Mouse (Mus musculus): ENCODE results near the gene Pcsk5. TPM values are rescaled to one million over a fixed set of nuclear protein-coding genes. Genes with fewer than 3 reads are reported as not detected.

Gene Pcsk5
- total RNA-seq (2015) (not detected in 2 replicates), total RNA-seq (2017) (not detected in 2 replicates)

DNA sequence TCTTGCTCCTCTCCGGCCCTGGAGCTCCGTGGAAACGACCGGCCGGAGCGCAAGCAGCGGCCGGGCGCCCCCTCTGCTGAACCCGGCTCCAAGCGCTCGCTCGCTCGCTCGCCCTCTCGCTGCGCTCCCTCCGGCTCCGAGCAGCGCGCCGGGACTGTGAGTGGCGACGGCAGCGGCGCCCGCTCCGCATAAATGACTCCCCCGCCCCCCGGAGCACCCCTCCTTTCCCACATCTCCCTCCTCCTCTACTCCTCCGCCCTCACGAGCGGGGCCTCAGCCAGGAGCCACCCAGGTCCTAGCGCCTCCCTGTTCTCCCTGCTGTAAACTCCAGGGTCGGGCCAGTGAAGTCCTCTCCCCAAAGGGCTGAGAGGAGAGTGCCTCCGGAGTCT is at the start of gene Pcsk5:
TSS of gene Pcsk5 (minus strand) at position 162 of the 389 bp plus-strand sequence.
- ATAC-seq (ENCODE audit: poor library complexity, severe bottlenecking): no peak

DNA sequence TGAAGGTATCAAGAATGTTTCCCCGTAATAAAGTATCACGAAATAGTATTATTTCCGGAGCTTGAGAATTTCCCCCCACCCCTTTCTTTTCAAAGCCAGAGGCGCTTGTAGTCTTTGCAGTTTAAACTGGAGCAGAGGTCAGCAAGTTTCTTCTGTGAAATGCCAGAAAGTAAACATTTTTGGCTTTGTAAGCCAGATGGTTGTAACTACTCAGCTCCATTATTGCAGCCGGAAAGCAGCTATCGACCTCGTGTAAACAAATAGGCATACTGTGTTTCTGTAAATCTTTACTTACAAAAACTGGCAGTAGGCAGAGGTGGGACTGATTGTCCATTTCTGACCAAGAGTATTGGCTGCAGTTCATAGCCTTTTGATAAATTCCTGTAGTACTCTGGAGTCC is 38.4 kb upstream of the Pcsk5 start:
- ATAC-seq (ENCODE audit: poor library complexity, severe bottlenecking): no peak

DNA sequence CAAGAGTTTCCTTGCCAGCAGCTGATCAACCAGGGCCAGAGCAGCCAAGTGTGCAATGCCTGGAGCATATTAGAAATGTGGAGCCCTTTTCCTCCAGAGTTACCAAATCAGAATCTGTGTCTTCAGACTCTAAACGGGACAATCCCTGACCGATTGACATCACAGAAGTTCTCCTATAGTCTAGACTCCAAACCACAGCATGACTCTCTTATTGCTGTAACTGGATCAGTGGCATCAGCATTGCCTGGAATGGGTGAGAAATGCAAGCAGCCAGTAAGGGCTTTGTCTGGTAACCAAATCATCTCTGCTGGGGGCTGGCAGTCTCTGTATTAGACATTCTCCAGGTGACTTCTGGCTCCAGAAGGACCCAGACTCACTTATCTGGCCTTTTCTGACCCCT is 37.0 kb upstream of the Pcsk5 start:
- ATAC-seq (ENCODE audit: poor library complexity, severe bottlenecking): no peak

DNA sequence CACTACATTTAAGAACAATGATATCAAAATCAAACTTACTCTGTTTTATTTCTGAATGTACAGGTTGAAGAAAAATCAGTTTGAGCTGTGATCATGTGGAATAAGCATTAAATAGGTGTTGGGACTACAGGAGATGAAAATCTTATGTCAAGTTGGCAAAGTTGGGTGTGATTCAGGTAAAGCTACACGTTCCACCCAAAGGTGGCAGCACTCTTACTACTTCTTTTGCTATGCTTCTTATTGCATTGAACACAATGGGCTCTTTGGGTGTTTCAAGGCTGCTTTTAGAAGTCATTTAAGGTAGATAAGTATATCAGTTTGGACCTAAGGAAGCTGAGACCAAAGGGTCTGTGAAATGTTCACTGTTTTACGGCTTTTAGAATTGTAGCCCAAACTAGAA is 36.3 kb upstream of the Pcsk5 start:
- ATAC-seq (ENCODE audit: poor library complexity, severe bottlenecking): no peak

DNA sequence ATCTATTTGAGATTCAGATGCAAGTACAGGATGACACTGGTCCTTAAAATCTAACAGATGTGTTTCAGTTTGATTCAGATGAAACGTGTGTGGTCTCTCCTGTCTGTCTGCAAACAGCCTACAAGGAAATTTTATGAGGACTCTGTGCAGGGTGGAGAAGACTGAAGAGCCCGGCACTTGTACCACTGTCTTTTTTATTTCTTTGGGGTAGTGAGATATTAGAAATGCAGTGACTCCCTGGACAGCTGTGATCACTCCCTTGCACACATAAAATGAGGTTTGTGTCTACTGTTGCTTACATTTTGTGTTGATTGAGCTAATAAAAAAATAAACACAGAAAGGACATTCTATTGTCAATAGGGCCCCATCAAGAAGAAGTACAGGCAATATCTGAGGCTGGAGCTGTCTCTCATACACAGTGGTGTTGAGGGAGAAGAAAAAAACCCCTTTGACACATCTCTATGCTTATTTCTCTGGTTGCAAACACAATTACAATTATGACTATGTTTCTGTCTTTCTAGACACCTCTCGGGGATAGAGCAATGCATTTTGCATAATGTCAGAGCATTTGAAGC is 29.0 kb upstream of the Pcsk5 start:
- no peak for ATAC-seq (ENCODE audit: poor library complexity, severe bottlenecking)

DNA sequence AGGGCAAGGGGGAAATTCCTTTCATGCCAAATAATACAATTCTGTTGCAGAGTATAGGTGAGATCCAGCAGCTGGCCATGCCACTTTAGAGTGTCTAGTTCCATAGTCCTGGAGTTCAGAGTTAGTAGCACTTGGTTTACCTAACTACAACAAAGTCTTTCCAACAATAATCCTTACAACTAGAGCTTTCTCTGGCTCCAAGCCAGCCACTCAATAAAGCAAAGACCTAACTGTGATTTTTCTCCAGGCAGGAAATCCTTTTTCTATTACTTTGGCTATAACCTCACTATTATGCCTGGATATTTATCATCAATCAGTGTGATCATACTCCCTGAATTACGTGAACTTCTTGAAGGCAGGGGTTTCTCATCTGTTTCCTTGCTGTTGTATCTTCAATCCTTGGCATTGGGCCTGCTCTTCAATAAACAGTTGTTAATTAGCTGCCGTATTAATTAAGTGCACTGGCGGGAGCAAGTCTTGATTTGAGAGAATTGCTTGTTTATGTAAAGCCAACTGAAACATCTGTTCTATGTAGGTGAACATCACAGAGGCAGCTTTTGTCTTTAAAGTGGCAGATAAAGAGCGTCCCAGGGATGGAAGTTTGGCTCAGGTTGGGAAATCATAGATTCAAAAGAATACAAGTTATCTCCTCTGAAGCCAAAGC is 23.1 kb upstream of the Pcsk5 start:
- no peak for ATAC-seq (ENCODE audit: poor library complexity, severe bottlenecking)

DNA sequence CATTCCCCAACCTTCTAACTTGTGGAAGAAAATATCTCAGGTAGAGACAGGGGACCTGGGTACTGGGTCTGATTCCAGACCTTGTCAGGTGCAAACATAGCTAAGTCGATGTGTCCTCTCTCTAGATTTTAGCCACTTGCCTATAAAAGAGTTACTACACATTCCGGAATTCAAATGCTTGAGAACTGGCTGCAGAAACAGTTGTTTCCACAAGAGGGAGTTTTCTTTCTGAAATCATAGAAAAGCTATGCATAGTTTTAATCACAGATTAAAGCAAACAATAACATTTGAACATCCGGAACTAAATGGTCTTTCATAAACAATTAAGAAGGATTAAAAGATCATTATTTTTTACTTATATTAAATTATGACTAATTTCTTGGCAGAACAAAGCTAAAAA is 19.3 kb upstream of the Pcsk5 start:
- ATAC-seq (ENCODE audit: poor library complexity, severe bottlenecking): no peak

DNA sequence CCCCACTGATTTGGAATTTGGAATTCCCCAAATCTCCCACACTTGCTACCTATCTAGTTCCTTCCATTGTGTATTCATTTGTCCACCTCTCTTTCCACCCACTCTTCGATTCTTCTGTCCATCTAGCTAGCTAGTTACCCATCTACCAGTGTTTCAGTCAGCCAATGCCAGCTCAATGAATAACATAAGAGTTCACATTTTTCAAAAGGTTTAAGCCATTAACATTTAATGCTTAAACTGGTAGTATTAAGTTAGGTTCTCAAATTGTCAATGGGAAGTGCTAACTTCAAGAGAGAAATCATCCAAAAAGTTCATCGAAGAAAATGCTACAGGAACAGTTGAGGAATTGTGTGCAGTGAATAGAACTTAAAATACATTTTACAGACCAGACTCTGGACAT is 11.0 kb upstream of the Pcsk5 start:
- ATAC-seq (ENCODE audit: poor library complexity, severe bottlenecking): no peak

DNA sequence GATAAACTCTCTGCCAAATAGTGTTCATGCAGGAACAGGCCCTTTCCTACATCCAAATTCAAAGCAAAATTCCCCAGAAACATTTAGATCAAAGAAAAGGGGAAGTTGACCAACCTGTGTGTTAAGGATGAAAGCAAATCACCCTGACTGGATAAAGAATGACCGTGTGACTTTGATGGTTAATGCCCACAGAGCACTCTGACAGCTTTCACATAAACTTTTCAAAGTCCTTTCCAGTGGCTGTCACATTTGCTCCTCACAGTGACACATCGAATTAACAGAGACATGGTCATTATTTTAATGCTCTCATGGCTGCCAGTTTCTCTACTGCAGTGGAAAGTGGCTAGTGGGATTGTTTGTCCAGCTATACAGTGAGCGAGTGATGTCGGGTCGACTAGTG is 8.5 kb upstream of the Pcsk5 start:
- no peak for ATAC-seq (ENCODE audit: poor library complexity, severe bottlenecking)

DNA sequence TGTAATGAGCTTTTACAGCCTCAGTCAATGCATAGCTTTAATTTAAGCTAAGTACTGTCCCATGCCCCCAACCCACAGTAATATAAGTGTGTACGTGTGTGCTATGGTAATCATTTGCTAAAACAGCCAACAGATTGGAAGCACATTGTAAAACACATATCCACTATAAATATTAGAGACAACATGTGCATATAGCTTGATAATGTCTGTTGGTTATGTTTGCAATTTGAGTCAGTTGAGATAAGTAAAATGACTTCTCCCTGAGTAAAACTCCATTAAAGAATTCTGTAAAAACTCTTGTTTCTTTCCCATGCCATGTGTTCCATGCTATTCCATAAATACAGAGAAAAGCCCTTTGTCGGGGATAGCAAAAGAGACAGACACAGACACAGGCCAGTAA is 4.2 kb upstream of the Pcsk5 start:
- ATAC-seq (ENCODE audit: poor library complexity, severe bottlenecking): no peak

DNA sequence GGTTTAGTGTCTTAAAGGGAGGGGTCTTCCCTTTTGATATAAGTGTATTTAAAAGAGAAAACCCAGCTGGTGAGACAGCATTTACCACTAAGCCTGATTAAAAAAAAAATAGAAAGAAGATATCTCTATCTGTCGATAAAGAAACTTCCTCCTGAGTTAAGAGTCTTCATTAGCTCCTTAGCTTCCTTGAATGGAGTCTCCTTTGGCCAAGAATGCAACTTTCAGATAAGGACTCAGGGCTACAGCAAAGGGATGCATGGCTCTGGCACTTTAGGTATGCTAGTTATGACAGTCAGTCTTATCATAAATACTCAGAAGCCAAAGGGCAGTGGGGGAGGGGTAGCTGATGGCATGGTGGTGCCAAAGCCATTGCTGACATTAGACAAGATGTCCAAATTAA is 2.4 kb upstream of the Pcsk5 start:
- no peak for ATAC-seq (ENCODE audit: poor library complexity, severe bottlenecking)

DNA sequence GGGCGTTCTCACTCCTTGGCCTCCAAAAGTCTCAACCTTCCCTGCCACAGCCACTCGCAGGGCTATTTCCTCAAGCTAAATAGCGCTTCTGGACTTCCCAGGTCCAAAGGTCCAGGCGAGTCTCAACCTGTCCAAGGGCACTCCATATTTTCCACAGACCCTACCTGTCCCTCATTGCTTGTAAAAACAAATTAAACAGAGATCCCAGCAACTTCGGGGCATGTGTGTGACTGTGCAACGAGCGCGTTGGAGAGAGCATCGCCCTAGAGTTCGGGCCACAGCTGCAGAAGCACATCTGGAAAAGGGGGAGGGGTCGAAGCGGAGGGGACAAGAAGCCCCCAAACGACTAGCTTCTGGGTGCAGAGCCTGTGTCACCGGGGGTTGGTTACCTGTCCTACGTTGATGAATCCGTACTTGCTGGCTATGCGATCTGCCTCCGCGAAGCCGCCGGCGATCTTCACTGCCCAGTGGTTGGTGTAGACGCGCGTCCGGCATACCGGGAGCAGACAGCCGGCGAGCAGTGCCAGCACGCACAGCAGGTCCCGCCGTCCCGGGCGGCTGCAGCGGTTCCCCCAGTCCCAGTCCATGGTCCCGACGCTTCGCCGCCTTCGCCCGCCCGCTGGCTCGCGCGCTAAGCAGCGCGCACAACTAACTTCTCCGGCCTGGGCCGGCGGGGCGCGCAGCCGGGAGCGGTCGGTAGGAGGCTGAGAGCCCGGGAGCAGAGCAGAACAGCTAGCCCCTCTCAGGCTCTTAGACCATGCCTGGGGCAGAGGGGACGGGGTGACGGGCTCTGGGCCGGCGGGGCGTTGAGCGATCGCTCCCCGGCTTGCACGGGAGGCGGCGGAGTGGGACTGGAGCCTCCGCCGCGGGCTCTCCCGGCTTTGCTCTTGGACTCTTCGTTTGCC is 614 bp downstream of the Pcsk5 start:
- ATAC-seq (ENCODE audit: poor library complexity, severe bottlenecking): no peak

DNA sequence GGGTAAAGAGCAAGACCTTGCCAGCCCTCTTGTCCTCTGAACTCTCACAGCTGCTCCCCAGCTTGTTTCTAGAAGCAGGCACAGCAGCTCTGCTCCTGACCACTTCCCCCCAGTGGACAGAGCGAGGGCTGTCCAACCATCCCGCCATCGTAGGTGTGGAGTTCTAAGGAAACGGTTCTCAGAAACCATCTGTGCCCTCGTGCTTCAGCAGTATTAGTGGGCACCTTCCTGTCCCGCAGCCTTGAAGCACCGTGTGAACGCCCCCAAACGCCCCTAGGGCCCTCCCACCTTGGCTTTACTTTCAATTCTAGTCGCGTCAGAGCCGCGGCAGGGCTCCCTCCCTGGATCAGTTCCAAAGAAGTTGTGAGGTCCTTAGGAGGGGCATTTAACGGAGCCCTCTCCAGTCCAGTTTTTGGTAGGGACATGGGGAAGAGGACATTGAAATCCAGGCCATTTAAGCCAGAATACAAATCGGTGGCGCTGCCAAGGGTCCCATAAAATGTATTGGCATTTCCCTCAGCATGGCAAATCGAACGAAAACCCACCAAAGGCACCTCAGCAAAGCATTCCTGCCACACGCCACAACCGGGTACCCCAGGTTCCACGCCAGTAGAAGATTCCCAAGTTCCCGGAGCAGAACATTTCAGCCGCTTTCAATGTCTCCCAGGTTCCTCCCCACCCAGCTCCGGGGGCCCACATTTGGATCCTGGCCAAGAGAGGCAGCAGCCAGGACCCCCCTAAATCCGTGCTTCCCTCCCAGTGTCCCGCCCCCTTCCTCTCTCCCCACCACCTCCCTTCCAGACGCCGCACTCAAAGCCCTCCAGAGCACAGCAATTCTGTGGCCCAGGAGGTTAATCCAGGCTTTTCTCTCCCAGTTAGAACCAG is 1.5 kb downstream of the Pcsk5 start:
- ATAC-seq (ENCODE audit: poor library complexity, severe bottlenecking): no peak

DNA sequence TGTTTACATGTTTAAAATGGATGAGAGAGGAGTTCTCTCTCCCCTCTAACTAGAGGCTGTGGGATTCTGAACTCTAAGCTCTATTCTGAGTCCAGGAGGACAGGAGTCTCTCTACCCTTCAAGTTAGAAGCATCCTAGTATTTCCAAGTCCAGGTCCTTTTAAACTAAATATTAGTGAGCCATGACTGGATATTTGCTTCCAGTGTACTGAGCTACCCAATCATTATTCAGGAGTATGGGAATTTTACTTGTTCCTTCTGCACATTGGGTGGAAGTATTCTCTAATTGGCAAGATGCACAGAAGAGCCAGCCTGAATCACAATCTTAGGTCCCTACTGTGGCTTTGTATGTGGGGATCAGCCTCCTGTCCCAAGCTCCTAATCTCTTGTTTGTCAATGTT is 2.5 kb downstream of the Pcsk5 start:
- ATAC-seq (ENCODE audit: poor library complexity, severe bottlenecking): no peak

DNA sequence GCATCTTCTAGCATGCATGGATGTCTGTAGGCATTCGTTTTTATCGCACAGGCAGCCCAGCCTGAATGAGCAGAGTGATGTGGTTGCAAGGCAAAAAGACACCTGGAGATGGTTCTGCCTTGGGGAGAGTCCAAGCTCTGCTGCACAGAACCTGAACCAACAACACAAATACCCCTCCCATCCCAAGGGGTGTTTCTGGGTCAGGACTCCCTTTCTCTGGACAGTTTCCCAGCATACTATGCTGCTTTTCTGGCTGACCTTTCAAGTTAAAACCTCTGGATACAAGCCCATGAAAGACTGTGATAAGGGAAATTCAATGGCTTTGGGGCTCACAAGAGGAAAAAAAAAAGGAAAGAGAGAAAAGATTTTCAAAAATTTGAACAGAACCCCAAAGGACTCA is 6.1 kb downstream of the Pcsk5 start:
- ATAC-seq (ENCODE audit: poor library complexity, severe bottlenecking): no peak

DNA sequence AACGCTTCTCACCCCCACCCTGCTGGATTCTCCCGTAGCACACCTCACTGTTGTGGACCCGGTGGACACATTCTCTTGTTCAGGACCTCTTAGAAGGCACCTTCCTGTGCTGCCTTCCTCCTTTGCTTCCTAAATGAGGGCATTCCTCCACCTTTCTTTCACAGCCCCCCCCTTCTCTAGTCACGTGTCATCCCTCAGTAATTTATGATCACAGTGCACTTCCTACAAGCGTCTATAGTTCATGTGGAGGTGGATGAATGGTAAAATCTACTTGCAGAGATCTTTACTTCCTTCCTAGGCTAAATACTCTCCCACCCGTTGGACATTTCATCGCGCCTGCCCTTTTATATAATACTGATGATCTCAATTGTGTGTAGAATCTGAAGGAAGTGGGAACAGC is 9.0 kb downstream of the Pcsk5 start:
- no peak for ATAC-seq (ENCODE audit: poor library complexity, severe bottlenecking)

DNA sequence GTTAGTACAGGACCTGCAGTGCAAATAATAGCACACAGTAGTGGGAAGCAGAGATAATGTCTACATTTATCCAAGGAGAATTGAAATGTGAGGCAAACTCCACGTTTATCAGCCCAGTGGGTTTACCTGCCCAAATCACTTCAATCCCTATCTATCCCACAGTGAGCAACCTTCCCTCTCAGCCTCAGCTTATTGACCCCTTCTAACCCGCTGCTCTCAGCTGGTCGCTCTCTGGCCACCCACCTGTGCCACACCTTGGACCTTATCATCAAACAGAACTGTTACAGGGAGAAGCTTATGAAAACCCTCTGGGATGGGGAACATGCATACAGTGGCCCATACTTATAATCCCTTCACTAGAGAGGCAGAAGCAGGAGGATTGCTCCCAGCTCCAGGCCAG is 10.7 kb downstream of the Pcsk5 start:
- no peak for ATAC-seq (ENCODE audit: poor library complexity, severe bottlenecking)

DNA sequence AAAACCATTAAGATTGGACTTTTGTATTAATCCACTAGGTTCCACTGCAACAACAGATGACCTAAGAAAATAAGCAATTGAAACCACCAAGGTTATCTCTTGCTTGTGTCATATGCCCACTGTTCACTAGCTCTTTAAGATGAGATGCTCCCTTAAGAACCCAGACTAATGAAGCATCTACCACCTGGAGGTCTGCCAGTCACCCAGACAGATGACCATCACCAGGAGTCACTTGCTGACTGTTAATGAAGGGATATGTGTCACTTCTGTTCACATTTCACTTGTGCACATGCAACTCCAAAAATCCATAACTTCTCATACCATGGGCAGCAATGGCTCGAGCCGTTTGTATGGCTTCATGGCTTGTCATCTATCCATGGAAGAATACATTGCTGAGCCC is 17.4 kb downstream of the Pcsk5 start:
- no peak for ATAC-seq (ENCODE audit: poor library complexity, severe bottlenecking)

DNA sequence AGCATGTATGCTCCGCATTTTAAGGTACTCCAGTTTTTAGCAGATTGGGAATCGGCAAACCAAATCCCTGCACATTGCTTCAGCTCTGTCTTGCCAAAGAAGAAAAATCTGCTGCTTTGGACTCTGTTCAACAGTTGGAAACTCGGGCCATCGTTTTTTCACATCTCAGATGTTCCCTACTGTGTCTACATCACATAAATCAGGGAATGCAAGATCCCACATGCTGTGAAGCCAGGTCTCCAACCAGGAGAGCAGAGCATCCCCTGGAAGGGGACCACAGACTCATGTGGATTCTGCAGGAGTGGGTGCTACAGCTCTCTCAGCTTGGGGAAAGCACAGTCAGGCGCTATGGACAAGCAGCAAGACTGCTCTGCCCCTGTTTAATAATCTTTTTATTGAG is 18.4 kb downstream of the Pcsk5 start:
- no peak for ATAC-seq (ENCODE audit: poor library complexity, severe bottlenecking)

DNA sequence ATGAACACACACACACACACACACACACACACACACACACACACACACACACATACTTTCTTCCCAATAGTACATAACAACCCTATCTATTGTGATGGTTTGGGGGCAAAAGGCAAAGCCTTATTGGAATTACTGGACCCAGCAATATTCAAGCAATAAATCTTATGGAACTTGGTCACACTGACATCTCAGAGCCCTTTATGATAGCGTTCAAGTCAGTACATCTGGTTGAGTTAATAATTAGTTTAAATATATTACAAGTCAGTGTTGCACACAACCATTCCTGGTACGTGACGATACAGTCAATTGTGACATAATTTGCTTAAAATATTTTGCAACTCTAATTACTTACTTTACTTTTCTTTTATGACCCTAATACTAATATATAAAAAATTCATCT is 22.4 kb downstream of the Pcsk5 start:
- ATAC-seq (ENCODE audit: poor library complexity, severe bottlenecking): no peak

DNA sequence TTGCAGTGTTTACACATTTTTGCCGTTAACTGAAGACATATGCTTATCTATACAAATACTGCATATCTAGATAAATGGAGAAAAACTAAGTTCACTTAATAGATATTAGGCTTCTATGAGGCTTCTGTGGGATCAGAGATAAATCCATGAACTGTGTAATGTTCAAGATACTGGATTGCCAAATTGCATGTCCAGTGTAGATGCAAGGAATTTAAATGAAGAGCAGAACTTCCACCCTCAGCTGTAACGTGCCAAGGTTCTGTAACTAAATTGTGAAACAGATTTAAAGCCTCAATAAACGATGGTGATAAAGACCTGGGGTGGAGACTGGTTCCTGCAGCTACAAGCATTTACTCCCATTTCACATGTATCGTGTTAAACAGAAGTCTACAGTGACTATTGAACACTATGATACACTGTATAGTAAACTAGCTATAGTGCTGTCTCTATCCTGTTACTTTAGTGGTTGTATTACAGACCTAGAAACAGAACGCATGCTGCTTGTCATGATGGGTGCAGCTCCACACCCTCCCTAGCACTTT is 23.9 kb downstream of the Pcsk5 start:
- no peak for ATAC-seq (ENCODE audit: poor library complexity, severe bottlenecking)

All from megakaryocyte, adult 5-6 weeks (primary cell).